Mouse (Mus musculus): Measurements from ENCODE around the gene Gm20721. TPM values are rescaled to one million over a fixed set of nuclear protein-coding genes. Genes with fewer than 3 reads are reported as not detected.

Gm20721 gene
- under 1 TPM; 0.68 to 0.90 TPM for total RNA-seq (2023)

GRCm38 (mm10) chr2:174346612-174346998 lies at the start of gene Gm20721:
TSS of gene Gm20721 (minus strand) at chr2:174346712.

GRCm38 (mm10) chr2:174284011-174284410 lies 62.5 kb downstream of the Gm20721 start, which contains the start of gene Gnas:
TSS of gene Gnas (plus strand) at chr2:174284320.

Other genes with a start within 250 kb of the Gm20721 start
- 10 to 100 TPM; 26.4 to 28.9 TPM for gene Npepl1, start 236.4 kb downstream of the Gm20721 start, total RNA-seq (2023)
- 100 to 1,000 TPM; 349 to 392 TPM for gene Gnas, start 62.4 kb downstream of the Gm20721 start, total RNA-seq (2023)
- 10 to 100 TPM; 43.9 to 46.6 TPM for gene Nelfcd, start 69.1 kb upstream of the Gm20721 start, total RNA-seq (2023)
- 100 to 1,000 TPM; 157 to 164 TPM for gene Ctsz, start 92.3 kb upstream of the Gm20721 start, total RNA-seq (2023)
- under 1 TPM; 0.57 TPM for gene Tubb1, start 104.0 kb upstream of the Gm20721 start, total RNA-seq (2023)
- gene Atp5e, start 117.4 kb upstream of the Gm20721 start, total RNA-seq (2023) = 100 to 1,000 TPM; 171 to 194 TPM
- gene Prelid3b, start 126.4 kb upstream of the Gm20721 start, total RNA-seq (2023) = 10 to 100 TPM; 33.9 to 35.3 TPM